In genomic region chr12:75572271-75572670, GRCm38 (mm10) we compare ENCODE assay signal across 8 mouse cellular contexts. TPM values are rescaled to one million over a fixed set of nuclear protein-coding genes. Genes with fewer than 3 reads are reported as not detected.
DNase-seq lines count a peak whose midpoint lies in the region; ATAC-seq lines count a peak whose summit lies in the region.

No protein-coding gene starts in this region.

- intact Hi-C loops in left cerebral cortex, postnatal 14 days (cut with DNase I): no loop called here

- H3K4me1 ChIP-seq in midbrain, embryonic 11.5 days (ENCODE audit: control insufficient read depth, insufficient read depth, low read length): no peaks in the 10 kb centered on the region

- no peaks in the 10 kb centered on the region for H3K27me3 ChIP-seq in midbrain, embryonic 11.5 days (ENCODE audit: control insufficient read depth, insufficient read depth, low read length)

- ATAC-seq in midbrain, embryonic 11.5 days (ENCODE audit: low FRiP score): no peak

- WGBS in midbrain, embryonic 11.5 days: 69% methylated on average over 4 of the region's 4 CpGs

- no peak overlapping the region for H3K4me3 ChIP-seq in midbrain, embryonic 11.5 days (ENCODE audit: low read depth, low read length)

- peak; percentile 25 for DNase-seq in embryo, embryonic 10.5 days (ENCODE audit: low spot score)
- no peak for DNase-seq in embryo, embryonic 10 days (ENCODE audit: low spot score)
- DNase-seq in retina, postnatal 1 day: peak; percentile 41
- no peak for DNase-seq in retina, embryonic 14.5 days (ENCODE audit: low spot score)
- peak; percentile 3 for DNase-seq in embryo, embryonic 9.5 days (ENCODE audit: extremely low spot score)
- DNase-seq in left cerebral cortex, postnatal 14 days (ENCODE audit: low spot score in 2 of 2): peak; percentile 39 to 40
- DNase-seq in spleen, adult 12 weeks (ENCODE audit: low spot score): peak; percentile 12
- DNase-seq in midbrain, embryonic 11.5 days (ENCODE audit: low spot score, missing footprints): no peak

- H3K36me3 ChIP-seq in midbrain, embryonic 11.5 days (ENCODE audit: control insufficient read depth, insufficient read depth, low read length): no peaks in the 10 kb centered on the region

- H3K9me3 ChIP-seq in midbrain, embryonic 11.5 days (ENCODE audit: control insufficient read depth, low read length): no peaks in the 10 kb centered on the region

- no peak overlapping the region for H3K27ac ChIP-seq in midbrain, embryonic 11.5 days (ENCODE audit: low read depth, low read length)

- H3K9ac ChIP-seq in midbrain, embryonic 11.5 days (ENCODE audit: low read length): no peak overlapping the region

- no peak overlapping the region for H3K4me2 ChIP-seq in midbrain, embryonic 11.5 days

RNA-seq across cellular contexts. Expression of gene Ppp2r5e, which starts 23.8 kb away (rescaled TPM):
- 10 to 100 TPM; 83.1 to 84.3 TPM for total RNA-seq in left cerebral cortex, postnatal 14 days (2021)
- 22.3 and 24.7 TPM in 2 replicates for polyA plus RNA-seq in midbrain, embryonic 11.5 days (2014; fragmentation: Nextera tagmentation; extraction: Ambion mirVana)

Comparison
In these comparisons a context has a peak if more than half of its experiments do, and no peak if none do; other contexts are left out.
1. DNase-seq: peak in embryo, embryonic 10.5 days (single experiment), retina, postnatal 1 day (single experiment), embryo, embryonic 9.5 days (single experiment), left cerebral cortex, postnatal 14 days (2 of 2) and spleen, adult 12 weeks (single experiment); none in embryo, embryonic 10 days (single experiment), retina, embryonic 14.5 days (single experiment) and midbrain, embryonic 11.5 days (single experiment).